Mouse (Mus musculus): ENCODE measurements around the gene Lyrm9.

- TF ChIP-seq CTCF (conservative IDR thresholded peaks at IDR 0.05; ENCODE audit: insufficient read depth, insufficient read length, low read depth, low read length) (no peak), POLR2A (IDR thresholded peaks at IDR 0.05; ENCODE audit: low read depth, low read length) (no peak)
Observed at GRCm38 (mm10) chr11:78801094-78801493, 25.3 kb upstream of the Lyrm9 start.
